Mouse (Mus musculus): ENCODE measurements around the gene Rpgrip1.

DNA sequence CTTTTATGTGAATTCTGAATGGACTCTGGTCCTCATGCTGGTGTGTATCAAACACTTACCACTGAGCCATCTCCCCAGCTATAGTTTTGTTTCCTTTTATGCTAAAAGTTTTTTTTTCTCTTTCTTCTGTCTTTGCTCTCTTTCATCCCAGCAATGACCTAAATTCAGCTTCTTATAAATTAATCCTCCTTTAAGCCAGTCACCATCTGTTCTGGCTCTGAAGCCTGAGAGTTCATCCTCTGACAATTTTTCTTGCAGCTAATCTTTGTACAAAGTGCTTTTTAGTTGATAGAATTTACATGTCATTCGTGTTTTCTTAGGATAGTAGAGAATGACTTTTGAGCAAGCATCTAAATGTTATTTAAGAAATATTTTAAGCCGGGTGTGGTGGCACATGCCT is 2.5 kb upstream of the Rpgrip1 start:
- TF ChIP-seq GATA1 (IDR thresholded peaks at IDR 0.05; ENCODE audit: borderline replicate concordance, low read length) (no peak), FLI1 (IDR thresholded peaks at IDR 0.05; ENCODE audit: low read length) (no peak)
